Mouse (Mus musculus): ENCODE measurements around the gene Ly6g5c.

Gene Ly6g5c

DNA sequence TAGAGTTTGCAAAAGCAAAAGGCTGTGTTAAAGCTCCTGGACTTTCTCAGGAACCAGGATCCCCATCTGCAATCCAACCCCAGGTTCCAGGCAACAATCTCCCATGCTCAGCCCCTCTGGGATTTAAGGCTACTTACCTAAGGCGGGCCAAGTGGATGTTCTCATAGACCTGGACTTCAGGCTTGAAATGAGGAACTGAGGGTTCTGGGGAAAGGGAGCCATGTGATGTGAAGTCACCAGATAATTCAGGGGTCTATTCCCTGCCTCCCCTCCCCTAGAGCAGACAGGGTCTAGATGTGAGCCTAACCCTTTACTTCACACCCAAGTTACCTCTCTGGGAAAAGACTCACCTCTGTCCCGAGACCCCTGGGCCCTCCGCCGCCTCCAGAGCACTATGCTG lies 27.4 kb upstream of the Ly6g5c start:
- DNase-seq (ENCODE audit: low spot score in 2 of 2): no peak

DNA sequence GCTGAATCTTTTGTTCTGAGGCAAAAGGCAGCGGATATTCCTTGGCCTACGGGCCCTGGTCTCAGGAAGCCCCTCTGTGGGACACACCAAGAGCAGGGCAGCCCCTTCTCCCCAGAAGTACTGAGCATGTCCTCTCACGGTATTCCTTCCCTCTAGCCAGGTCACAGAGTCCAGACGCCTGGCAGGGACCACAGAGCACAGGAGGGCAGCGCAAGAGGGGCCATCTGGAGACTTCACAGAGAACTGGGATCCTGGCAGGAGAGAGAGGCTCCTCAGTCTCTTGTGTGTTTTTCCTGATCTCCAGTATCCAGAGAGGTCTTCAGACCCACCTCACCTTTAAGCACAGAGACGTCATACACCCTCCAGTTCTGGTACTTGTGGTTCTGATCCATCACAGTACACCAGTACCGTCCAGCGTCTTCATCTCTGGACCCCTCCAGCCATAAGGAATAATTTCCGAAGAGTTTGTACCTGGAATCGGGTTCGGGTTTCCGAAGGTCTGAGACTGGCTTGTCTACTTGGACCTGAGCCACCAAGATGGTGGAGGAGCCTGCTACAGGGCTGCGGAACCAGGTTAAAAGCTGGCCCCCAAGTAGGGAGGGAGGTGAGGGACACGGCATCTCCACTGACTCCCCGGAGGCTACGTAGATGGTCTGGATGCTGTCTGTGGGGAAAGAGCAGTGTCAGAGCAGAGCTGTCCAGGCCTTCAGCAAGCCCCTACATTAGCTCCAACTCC lies 25.1 kb upstream of the Ly6g5c start:
- no peak for DNase-seq (ENCODE audit: low spot score in 2 of 2)

DNA sequence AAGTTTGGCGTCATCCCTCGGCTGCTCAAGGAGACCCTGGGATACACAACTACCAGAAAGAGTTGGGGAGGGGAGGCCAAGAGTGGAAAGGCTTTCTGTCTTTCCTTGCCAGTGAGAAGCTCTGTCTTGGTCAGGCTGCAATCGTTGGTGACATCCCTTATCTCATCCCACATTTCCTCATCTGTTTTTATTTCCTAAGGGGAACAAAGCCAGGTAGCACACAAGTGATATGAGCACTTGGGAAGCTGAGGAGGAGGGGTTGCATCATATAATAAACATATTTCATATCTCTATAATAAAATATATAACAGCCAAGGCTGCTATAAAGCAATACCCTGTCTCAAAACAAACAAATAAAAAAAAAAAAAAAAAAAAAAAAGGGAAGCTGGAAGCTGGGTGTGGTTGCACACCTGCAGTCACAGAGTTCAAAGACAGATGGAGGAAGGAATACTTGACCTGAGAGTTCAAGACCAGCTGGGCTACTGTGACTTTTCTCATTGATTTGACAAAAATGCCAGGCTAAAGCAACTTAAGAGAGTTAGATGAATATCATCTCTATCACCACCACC lies 24.1 kb upstream of the Ly6g5c start:
- no peak for DNase-seq (ENCODE audit: low spot score in 2 of 2)

DNA sequence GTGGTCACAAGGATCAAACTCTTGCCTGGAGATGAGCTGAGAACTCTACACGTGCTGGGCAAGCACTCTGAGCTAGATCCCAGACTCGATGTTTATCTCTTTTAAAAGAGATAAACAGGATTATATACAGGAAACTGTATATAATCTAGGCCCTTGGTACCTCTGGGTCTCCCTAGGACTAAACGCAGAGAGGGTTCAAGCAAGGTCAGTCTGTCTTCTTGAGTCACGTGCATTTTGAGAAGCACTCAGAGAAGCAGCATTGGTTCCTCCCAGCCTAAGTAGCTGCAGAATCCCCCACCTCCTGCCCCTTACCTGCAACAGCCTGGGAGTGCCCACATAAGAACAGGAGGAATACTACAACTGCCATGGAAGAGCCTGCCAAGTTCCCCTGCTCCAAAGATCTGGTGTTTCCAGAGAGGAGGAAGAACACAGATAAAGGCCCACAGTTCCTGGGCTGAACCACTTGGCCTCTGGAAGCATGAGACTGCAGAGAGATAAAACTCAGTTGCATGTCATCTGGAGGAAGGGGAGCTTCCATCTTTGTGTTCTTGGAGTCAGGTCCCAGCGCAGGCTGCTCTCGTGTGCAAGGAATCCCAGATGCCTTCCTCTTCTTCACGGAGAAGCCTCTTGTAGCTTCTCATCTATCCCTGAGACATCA lies 22.7 kb upstream of the Ly6g5c start, which contains the start of gene Ly6g6f:
TSS of gene Ly6g6f (minus strand) at position 403 of the 658 bp plus-strand sequence.
- DNase-seq (ENCODE audit: low spot score in 2 of 2): no peak

DNA sequence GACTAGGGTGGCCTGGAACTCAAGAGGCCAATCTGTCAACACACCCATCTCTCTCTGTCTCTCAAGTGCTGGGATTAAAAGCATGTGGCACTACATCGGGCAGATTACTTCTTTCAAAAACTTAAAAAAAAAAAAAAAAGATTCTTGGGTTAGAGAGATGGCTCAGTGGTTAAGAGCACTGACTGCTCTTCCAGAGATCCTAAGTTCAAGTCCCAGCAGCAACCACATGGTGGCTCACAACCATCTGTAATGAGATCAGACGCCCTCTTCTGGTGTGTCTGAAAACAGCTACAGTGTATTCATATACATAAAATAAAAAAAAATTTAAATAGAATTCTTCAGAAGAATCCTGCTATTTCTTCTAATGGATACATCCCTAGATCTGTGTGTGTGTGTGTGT lies 19.9 kb upstream of the Ly6g5c start:
- no peak for DNase-seq (ENCODE audit: low spot score in 2 of 2)

DNA sequence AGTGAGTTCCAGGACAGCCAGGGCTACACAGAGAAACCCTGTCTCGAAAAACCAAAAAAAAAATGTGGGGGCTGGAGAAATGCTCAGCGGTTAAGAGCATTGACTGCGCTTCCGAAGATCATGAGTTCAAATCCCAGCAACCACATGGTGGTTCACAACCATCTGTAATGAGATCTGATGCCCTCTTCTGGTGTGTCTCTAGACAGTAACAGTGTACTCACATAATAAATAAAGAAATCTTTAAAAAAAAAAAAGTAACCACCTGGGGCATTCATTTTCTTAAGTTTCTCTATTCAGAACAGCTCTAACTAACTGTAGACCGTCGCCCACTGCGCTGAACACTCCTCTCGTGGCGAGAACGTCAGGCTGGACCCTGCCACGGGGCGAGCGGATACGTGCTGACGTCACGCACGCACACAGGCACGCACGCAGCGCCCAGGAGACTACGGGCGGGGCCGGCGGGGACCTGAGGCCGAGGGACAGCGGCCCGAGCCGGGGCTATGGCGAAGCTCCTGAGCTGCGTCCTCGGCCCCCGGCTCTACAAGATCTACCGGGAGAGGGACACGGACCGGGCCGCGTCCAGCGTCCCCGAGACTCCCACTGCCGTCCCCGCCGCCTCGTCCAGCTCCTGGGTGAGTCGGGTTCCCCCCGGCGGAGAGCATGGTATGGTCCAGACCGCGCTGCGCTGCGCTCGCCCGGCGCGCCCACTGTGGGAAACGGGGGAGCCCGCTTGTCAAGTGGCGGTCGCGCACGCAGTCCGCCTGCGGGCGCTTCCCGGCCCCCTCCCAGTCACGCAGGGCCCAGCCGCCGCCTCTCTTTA lies 19.0 kb upstream of the Ly6g5c start, which contains the start of gene Abhd16a:
TSS of gene Abhd16a (plus strand) at position 439 of the 820 bp plus-strand sequence.
- DNase-seq (ENCODE audit: low spot score in 2 of 2): peak; percentile 94 to 96

DNA sequence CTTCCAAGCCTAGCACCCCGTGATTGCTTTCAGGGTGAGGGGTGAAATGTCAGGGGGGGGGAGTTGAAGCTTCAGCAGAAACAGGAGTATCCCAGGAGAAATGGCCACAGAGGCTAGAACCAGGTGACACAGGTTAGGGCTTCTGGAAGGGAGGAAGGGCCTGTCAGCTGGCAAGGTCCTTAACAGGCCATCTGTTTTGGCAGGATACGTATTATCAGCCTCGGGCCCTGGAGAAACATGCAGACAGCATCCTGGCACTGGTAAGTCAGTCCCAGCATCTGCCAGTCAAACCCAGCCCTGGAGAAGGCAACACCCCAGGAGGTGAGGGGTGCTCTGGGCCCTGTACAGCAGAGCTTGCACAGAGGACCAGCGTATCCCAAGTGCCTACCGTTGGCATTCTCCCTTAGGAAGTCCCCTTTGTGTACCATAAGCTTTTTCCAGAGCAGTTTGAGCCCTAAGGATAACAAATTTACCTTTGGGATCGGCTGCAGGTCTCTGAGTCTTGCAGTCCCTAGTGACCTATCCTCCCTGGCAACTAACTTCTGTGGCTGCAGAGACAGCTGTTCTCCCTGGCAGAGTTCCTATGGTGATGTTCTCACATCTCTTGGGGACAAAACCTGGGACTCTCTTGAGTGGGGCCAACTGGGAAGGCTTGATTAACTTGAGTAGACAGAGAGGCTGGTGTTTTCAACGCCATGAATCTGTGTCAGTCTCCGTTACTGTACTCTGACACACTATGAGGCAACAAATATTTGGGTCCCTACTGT lies 17.7 kb upstream of the Ly6g5c start:
- no peak for DNase-seq (ENCODE audit: low spot score in 2 of 2)

DNA sequence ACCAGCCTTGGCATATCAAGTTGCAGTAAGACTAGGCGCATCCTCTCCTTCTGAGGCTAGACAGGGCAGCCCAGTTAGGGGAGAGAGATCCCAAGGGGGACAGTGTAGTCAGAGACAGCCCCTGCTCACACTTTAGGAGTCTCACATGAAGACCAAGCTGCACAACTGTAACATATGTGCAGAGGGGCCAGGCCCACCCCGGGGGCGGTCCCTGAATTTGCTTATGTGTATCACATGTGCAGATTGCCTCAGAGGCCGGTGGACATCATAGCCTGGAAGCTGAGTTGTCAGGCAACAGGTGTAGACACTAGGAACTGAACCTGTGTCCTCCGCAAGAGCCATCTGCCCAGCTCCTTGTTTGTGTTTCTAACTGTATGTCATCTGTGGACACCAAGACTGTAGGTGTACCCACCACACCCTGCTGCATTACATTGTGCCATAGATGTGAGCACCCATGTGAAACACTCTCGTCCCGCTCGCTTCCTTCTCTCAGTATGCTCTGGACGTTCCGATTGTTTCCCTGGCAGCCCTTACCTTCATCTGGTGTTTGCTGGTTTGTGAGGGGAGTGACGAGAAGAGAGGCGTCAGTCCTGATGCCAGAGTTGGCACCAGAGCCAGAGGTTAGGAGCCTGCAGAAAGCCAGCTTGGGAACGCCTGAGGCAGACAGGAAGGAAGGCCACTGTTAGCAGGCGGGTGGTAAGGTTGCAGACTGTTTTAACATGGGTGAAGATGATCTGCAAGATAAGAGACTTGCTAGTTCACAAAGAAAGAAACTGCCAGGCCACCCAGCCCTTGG lies 15.5 kb upstream of the Ly6g5c start:
- no peak for DNase-seq (ENCODE audit: low spot score in 2 of 2)

DNA sequence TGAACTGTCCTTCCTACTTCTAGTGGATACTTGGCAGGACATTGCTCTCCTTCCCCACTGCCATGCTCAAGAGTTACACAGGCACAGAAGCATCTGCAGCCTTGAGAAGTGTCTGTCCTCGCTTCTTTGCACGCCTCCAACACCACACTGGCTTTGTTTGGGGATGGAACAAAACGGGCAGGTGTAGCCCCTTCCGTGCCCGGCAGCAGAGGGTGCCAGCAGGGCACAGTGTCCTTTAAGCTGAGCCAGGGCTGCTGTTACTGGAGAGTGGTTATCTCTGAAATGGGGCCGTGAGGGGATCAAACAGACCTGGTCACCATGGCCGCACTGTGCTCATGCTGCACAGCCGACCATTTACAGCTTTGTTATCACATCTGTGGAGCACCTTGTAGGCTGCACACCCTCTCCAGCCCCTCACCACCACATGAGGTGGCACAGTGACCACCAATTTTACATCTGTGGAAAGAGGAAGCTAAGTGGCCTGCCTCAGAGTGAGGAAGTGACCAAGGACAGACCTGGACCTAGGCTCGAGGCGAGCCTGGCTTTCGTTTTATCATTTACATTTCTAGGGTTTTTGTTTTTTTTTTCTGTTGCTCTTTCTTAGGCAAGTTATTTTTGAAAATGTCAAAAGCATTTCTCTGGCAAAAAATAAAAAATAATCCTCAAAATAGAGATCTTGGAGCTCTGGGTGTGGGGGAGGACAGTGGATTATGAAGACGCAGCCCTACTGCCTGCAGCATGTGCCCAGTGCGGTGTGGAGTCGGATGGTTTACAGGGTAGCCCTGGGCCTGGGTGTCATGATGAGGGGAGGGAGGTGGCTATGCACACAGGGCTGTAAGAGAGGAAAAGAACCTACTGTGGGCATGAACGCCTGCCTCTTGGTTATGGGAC lies 13.4 kb upstream of the Ly6g5c start:
- DNase-seq (ENCODE audit: low spot score in 2 of 2): no peak

DNA sequence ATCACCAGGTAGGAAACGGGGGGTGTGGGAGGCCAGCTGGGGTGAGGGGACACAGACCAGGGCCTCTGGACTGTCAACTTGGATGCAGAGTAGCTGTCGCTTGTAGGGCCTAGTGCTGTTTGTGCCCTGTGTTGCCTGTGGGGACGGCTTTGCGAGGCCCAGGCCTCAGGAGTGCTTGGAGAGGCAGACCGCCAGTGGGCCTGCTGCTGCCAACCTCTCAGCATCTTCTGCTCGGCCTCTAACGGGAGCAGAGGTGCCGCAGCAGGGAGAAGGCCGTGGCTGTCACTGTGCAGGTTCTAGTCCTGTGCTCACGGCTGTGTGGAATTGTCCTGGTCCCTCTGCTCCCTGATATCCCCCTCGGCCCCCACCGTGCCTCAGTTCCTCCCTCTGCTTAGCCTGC lies 11.5 kb upstream of the Ly6g5c start:
- no peak for DNase-seq (ENCODE audit: low spot score in 2 of 2)

DNA sequence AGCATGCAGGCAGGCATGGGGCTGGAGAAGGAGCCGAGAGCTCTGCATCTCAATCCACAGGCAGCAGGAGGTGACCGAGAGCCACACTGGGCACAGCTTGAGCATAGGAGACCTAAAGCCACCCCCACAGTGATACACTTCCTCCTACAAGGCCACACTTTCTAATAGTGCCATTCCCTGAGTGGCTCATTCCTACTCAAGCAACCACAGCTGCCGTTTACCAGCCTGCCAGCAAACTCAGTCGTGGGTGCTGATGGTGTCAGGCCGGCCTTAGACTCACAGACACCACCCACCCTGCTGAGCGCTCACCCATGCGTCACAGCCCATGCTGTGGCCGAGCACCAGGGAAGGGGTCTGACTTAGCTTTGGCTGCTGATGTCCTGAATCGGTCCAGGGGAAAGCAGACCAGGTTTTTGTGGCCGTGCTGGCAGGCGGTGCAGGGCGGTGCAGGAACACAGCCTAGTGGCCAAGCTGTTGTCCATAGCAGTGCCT lies 10.9 kb upstream of the Ly6g5c start:
- DNase-seq (ENCODE audit: low spot score in 2 of 2): peak; percentile 55 to 69

DNA sequence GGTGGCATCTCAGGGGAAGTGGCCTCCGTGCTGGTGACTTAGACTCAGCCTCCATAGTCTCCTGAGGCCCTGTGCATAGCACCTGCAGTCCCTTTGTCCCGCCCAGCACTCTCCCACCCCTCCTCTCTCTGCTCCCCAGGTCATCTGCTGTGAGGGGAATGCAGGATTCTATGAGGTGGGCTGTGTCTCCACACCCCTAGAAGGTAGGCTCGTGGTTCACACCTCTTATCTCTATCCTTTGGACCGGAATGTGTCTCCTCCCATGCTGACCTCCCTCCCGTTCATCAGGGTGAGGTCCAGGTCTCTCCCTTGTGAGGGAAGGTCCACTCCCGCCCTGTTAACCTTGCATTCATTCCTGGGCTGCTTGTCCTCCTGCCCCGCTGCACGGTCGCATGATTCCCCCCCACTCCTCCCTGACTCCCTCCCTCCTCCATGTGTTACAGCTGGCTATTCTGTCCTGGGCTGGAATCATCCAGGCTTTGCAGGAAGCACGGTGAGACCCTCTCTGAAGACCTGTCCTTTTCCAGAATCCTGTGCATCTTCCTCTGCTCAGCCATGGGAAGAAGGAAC lies 7.8 kb upstream of the Ly6g5c start:
- DNase-seq (ENCODE audit: low spot score in 2 of 2): no peak

DNA sequence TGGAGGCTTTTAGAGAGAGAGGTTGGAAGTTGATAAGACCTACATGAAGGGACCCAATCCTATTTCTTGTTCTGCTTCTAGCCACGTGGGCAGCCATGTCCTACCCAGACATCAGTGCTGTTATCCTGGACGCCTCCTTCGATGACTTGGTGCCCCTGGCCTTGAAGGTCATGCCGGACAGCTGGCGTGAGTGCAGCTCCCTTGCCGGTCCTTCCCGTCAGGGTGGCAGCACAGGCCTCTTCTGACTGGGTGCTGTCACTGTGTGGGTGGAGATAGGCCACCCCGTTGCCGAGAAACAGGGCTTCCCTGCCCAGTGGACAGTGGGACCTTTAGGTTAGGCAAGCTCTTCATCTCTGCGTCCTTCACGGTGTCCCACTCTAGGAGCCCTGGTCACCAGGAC lies 6.9 kb upstream of the Ly6g5c start:
- DNase-seq (ENCODE audit: low spot score in 2 of 2): no peak

DNA sequence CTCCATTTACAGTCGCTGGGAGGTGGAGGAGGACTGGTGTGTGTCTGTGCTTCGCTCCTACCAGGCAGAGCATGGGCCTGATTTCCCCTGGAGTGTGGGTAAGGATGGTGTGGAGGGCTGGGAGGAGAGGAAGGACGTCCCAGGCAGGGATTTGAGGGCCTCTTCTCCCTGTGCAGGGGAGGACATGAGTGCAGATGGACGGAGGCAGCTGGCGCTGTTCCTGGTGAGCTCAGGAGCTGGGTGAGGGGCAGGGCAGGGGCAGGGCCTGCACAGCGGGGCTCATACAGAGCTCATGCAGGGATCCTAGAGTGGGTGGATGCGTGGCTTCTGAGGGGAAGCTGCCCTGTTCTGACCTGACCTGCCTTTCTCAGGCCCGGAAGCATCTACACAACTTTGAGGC lies 5.8 kb upstream of the Ly6g5c start:
- DNase-seq (ENCODE audit: low spot score in 2 of 2): no peak

DNA sequence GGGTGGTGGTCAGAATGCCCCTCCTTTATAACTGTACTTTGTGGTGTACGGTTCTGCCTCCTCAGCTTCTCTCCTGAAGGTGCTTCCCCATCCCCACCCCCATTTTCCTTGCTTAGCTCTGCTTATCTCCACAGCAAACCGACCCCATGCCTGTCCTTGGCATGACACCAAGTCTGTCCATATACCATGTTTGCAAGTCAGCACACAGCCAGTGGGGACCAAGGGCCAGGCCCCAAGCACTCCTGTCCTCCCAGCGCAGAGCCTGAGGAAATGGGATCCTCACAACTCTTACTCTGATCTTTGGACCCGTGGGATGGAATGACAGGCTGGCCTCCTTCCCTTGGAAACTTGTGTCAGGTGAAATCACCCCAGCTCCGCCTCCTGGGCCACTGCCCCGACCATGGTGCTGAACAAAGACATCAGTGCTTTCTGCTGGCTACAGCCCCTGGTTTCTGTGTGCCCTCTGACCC lies 4.8 kb upstream of the Ly6g5c start:
- DNase-seq (ENCODE audit: low spot score in 2 of 2): no peak

DNA sequence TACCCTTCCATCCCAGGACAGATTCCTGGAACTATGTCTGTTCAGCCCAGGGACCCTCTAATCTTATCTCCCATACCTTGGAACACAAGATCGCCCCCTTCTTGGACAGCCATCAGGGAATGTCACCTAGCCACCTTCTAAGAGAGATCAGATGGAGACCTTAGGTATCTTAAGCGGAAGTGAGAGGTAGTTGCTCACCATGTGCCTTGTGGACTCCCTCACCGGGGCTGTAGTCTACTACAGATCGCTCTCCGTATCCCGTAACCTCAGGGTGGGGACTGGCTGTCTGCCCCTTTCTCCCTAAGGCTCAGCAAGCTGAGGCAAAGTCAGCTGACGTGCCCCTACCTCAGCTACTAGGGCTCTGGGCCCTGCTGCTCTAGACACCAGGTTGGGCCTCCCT lies 4.0 kb upstream of the Ly6g5c start:
- DNase-seq (ENCODE audit: low spot score in 2 of 2): no peak

DNA sequence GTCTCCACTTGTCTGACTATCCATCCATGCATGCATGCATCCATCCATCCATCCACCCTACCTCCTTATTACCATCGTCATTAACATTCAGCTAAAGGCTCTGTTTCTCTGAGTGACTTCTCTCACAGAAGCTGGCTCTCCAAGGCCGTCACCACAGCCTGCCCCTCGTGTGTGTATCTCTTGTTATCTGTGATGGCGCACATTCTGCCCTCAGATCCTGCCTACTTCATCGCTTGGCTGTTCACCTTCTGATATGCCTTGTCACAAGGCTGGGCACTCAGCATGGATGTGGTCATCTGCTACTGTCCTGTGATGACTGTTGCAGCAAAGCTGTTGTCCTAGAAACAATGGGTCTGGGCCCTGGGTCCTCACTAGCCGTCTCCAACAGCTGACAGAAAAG lies 3.3 kb upstream of the Ly6g5c start:
- DNase-seq (ENCODE audit: low spot score in 2 of 2): no peak

DNA sequence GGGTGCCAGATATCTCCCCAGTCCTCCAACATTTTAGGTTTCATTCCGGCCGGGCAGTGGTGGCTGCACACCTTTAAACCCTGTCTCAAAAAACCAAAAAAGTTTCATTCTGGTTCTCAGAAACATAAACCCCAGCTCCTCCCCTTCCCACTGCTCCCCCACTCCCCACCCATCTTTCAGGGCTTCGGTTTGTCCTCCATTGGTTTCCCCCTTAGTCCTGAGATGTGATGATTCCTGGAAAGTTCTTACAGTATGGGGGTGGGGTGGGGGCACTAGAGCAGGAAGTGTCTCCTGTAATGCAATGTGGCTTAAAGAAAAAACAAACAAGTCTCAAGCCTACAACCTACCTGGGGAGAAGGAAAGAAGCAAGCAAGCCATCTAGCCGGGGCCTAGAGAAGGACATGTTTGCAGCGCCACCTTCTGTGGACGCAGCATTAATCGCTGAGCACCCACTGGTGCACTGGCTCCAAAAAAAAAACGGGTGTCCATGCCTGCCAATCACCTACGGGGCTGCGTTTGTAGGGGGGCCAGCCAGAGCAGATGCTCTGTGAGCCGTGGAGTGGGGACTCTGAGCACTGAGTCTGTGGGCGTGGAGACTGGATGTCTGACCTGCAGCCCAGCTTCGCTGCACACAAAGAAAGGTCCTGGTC lies 2.2 kb upstream of the Ly6g5c start:
- DNase-seq (ENCODE audit: low spot score in 2 of 2): no peak
